Mouse (Mus musculus) liver, adult 2 months (tissue): Measurements from ENCODE around the gene Prr14l.

ENCODE experiments used
- CTCF ChIP-seq: fragments of 200-500 bp; IDR thresholded peaks from 2 replicates; pipeline ENCODE4 v1.5.1; 2011; ENCODE audit warnings: low read depth, low read length, control low read depth
- POLR2A ChIP-seq: fragments of 200-500 bp; IDR thresholded peaks from 2 replicates; pipeline ENCODE4 v1.6.1; 2011; ENCODE audit warnings: low read length, control low read depth; ENCODE audit not compliant: insufficient read depth; ENCODE audit errors: extremely low read depth

GRCm38 (mm10) chr5:32857781-32858220 is 3.7 kb upstream of the Prr14l start:
- TF ChIP-seq POLR2A (no peak), CTCF (no peak)
